Mouse (Mus musculus) hindbrain, postnatal 0 days (tissue): ENCODE results near the gene Gm33543. TPM values are rescaled to one million over a fixed set of nuclear protein-coding genes. Genes with fewer than 3 reads are reported as not detected.

Experiments
- ATAC-seq: fragments of 200-750 bp; cut with Nextera tagmentation; 2 replicates; pipeline ENCODE4 v1.8.0; 2017; ENCODE audit warnings: mild to moderate bottlenecking, moderate TSS enrichment, moderate library complexity
- DNase-seq: peaks from one replicate; pipeline ENCODE4 v3.0.0-alpha.2; 2015; ENCODE audit warnings: low spot score
- H3K27ac ChIP-seq: fragments of 300-500 bp; sonication (generic); 2 replicates; pipeline ENCODE4 v1.5.1; 2014; ENCODE audit warnings: mild to moderate bottlenecking
- H3K27me3 ChIP-seq: fragments of 300-500 bp; sonication (generic); 2 replicates; pipeline ENCODE4 v1.6.1; 2014; ENCODE audit warnings: low read length, mixed read lengths; ENCODE audit not compliant: insufficient read depth
- H3K36me3 ChIP-seq: fragments of 300-500 bp; sonication (generic); 2 replicates; pipeline ENCODE4 v1.6.1; 2014; ENCODE audit warnings: low read length, mixed read lengths; ENCODE audit not compliant: insufficient read depth
- H3K4me1 ChIP-seq: fragments of 300-500 bp; sonication (generic); 2 replicates; pipeline ENCODE4 v1.6.1; 2014; ENCODE audit warnings: antibody characterized with exemption, low read length, mixed read lengths; ENCODE audit not compliant: insufficient read depth
- H3K4me2 ChIP-seq: fragments of 300-500 bp; sonication (generic); 2 replicates; pipeline ENCODE4 v1.6.1; 2014; ENCODE audit warnings: low read depth, mild to moderate bottlenecking, low read length, moderate library complexity, mixed read lengths
- H3K4me3 ChIP-seq: fragments of 300-500 bp; sonication (generic); 2 replicates; pipeline ENCODE4 v1.5.1; 2014; ENCODE audit warnings: low read length
- H3K9ac ChIP-seq: fragments of 300-500 bp; sonication (generic); replicated peaks from 2 replicates; pipeline ENCODE4 v1.6.1; 2014; ENCODE audit warnings: mild to moderate bottlenecking, low read length, moderate library complexity, mixed read lengths
- H3K9me3 ChIP-seq: fragments of 300-500 bp; sonication (generic); 2 replicates; pipeline ENCODE4 v1.6.1; 2016; ENCODE audit warnings: low read length, mixed read lengths
- CTCF ChIP-seq: IDR thresholded peaks from 2 replicates; pipeline ENCODE4 v1.5.1; 2016; ENCODE audit warnings: antibody characterized with exemption, control low read depth, low read depth
- WGBS: fragments of 180-500 bp; shearing (Covaris S2); extraction: QIAGEN DNeasy Blood & Tissue Kit; methylation state at CpG from one replicate; pipeline ENCODE4 v1.1.7; 2014; 5-methylcytosine and 5-hydroxymethylcytosine counted together
- polyA plus RNA-seq: library from polyadenylated mRNA; unstranded; fragments of >200 nt; fragmentation: Nextera tagmentation; extraction: Ambion mirVana; gene quantifications from 2 replicates; pipeline ENCODE4 v1.2.1, GENCODE M21; 2015
- total RNA-seq: library from RNA; depleted of rRNA; stranded (reverse); fragments of >200 nt; gene quantifications from 2 replicates; pipeline ENCODE4 v1.2.3, GENCODE M21; 2014

Gene Gm33543
- total and polyA plus RNA-seq, 2 experiments from 2014 or later = 0.13 TPM; not detected in 1

DNA sequence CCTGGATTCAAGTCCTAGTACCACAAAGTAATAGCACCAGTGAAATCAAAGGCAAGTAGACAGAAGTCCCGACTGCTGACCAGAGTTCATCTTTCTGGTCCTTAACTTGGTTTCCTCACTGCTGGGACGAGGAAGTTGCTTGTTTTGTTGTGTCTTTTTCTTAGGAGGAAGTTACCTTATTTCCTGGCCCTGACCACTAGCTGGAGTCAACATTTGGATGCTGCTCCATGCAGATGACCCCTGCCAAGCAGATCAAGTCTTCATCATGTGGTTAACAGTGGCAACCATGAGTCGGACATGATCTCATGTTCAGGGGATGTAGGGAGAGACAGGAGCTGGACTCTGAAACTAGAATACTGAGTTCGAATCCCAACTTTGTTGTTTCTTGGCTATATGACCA is 47.2 kb downstream of the Gm33543 start:
- H3K27ac ChIP-seq = no peak overlapping the region
- 95% methylated on average over 4 of the region's 4 CpGs for WGBS

DNA sequence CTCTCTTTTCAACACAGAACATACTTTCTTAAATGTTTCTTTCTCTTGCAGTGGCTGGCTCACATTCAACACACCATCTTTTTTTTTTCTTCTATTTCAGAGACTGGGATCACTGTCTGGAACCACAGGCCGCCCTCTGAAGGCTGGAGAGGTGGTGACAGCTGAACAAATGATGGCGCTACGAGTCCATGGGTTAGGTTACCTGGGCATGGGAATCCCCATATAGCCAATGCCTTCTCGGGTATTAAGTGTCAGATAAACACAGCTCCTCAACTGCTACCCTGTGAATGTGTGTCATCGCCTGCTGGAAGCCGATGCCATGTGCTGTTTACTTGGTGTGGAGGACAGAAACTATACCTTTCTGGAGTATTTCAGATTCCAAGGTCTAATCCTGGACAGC is 48.0 kb downstream of the Gm33543 start:
- H3K4me3 ChIP-seq = no peak overlapping the region
- WGBS = 89% methylated on average over 6 of the region's 6 CpGs
- H3K9me3 ChIP-seq = no peaks in the 10 kb centered on the region
- no peak for TF ChIP-seq CTCF
- no peak overlapping the region for H3K27ac ChIP-seq
- H3K36me3 ChIP-seq = no peaks in the 10 kb centered on the region
- H3K4me2 ChIP-seq = no peak overlapping the region
- H3K27me3 ChIP-seq = no peaks in the 10 kb centered on the region
- H3K9ac ChIP-seq = no peak overlapping the region
- DNase-seq (no peak), ATAC-seq (no peak)
- H3K4me1 ChIP-seq = no peaks in the 10 kb centered on the region

More for the DNA sequence above, 47.2 kb downstream of the Gm33543 start:
- Histone ChIP-seq H3K9ac (no peak overlapping the region), H3K27me3 (no peaks in the 10 kb centered on the region), H3K9me3 (no peaks in the 10 kb centered on the region), H3K4me1 (no peaks in the 10 kb centered on the region), H3K4me2 (no peak overlapping the region), H3K4me3 (no peak overlapping the region), H3K36me3 (no peaks in the 10 kb centered on the region)
- no peak for DNase-seq
- ATAC-seq = no peak
- TF ChIP-seq CTCF = no peak

DNA sequence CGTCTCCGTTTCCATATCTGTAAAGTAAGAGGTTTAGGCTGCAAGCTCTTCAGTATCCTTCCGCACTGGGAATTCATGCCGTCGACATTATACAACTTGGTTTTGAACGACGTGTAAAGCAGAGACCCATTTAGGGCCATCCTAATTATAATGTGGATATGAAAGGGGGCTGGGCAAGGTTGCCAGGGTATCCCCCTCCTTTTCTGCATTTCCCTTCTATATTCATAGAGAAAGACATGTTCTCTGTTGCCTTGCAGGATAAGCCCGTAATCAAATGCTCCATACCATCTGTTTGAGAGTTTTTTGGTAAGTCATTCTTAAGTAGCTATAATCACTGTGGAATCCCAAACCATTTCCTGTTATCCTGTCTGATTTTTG is 51.3 kb downstream of the Gm33543 start:
- WGBS = 67% methylated on average over 8 of the region's 8 CpGs
- no peaks in the 10 kb centered on the region for H3K9me3 ChIP-seq
- no peak overlapping the region for H3K9ac ChIP-seq
- ATAC-seq (no peak), DNase-seq (peak; percentile 12)
- no peak overlapping the region for H3K27ac ChIP-seq
- no peak overlapping the region for H3K4me3 ChIP-seq
- no peak for TF ChIP-seq CTCF
- H3K4me2 ChIP-seq = no peak overlapping the region
- H3K4me1 ChIP-seq = no peaks in the 10 kb centered on the region
- H3K27me3 ChIP-seq = no peaks in the 10 kb centered on the region
- H3K36me3 ChIP-seq = no peaks in the 10 kb centered on the region

DNA sequence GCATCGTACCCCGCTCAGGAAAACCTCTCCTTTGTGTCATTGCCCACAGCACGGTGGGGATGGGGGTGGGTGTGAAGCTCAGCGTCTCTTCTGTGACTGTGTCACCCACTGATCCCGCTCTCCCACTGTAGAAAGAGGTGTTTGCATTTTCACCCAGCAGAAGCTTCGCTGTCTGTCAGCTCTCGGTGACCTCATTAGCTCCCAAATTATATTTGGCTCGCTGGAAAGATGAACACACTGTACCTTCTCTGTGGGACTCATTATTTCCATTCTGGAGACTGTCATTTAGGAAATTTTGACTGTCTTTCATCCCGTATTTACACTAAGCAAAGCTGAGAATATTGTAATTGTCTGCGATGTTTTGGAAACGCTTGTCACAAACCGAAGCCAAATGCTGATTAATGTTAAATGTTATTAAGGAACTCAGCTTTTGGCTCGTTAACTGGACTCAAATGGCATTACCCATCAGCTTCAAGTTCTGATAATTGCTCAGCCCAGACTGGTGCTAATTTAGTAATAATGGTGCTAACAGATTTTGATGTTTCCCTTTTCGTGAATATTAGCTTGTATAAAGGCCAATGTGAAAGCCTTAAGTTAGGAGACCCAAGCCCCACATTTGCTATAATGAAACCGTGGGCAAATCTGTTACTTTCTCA is 51.8 kb downstream of the Gm33543 start:
- Histone ChIP-seq H3K27me3 (no peaks in the 10 kb centered on the region), H3K4me3 (no peak overlapping the region), H3K4me1 (no peaks in the 10 kb centered on the region), H3K9ac (no peak overlapping the region), H3K9me3 (no peaks in the 10 kb centered on the region), H3K27ac (no peak overlapping the region; the same call in 1 of the 2 replicates), H3K4me2 (no peak overlapping the region), H3K36me3 (no peaks in the 10 kb centered on the region)
- no peak for TF ChIP-seq CTCF
- 47% methylated on average over 15 of the region's 15 CpGs for WGBS
- ATAC-seq = peak; percentile 56
- peak; percentile 43 for DNase-seq

DNA sequence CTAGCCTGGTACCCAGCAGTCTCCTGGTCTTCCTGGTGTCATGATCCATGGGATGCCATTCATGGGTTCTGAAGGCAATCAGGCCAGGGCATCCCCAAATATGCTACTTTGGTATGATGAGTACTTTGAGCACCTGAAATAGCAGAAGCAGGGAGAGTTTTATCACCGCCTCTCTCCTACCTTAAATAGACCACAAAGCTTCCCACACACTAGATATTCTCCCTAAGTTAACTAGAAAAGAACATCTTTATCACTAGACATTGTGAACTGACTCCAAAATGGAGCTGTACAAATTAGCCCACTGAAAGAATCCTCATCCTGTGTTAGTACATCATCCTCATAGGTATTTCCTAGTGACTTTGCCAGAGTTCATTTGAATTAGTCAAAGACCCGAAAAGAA is 55.6 kb downstream of the Gm33543 start:
- H3K9ac ChIP-seq = no peak overlapping the region
- no peaks in the 10 kb centered on the region for H3K27me3 ChIP-seq
- no peaks in the 10 kb centered on the region for H3K4me1 ChIP-seq
- no peak overlapping the region for H3K4me2 ChIP-seq
- ATAC-seq (no peak), DNase-seq (no peak)
- H3K9me3 ChIP-seq = no peaks in the 10 kb centered on the region
- no peak overlapping the region for H3K4me3 ChIP-seq
- no peaks in the 10 kb centered on the region for H3K36me3 ChIP-seq
- H3K27ac ChIP-seq = no peak overlapping the region
- TF ChIP-seq CTCF = no peak
- 94% methylated on average over 2 of the region's 2 CpGs for WGBS

DNA sequence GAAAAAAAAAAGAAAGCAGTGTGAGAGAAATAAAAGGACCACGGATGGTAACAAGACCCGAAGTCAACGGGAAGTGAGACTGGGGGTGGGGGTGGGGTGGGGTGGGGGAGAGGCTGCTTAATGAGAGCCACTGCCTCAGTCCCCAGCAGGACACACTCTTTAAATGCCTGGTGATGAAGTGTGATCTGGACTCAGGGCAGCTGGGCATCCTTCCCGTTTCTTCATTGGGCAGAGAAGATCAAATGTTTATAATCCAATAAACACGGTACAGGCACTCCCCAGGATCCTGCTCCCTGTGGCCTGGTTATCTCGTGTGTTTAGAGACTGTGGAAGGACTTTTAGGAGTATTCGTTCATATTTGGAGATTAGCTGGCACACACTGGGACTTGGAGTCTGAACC is 57.9 kb downstream of the Gm33543 start:
- TF ChIP-seq CTCF = no peak

DNA sequence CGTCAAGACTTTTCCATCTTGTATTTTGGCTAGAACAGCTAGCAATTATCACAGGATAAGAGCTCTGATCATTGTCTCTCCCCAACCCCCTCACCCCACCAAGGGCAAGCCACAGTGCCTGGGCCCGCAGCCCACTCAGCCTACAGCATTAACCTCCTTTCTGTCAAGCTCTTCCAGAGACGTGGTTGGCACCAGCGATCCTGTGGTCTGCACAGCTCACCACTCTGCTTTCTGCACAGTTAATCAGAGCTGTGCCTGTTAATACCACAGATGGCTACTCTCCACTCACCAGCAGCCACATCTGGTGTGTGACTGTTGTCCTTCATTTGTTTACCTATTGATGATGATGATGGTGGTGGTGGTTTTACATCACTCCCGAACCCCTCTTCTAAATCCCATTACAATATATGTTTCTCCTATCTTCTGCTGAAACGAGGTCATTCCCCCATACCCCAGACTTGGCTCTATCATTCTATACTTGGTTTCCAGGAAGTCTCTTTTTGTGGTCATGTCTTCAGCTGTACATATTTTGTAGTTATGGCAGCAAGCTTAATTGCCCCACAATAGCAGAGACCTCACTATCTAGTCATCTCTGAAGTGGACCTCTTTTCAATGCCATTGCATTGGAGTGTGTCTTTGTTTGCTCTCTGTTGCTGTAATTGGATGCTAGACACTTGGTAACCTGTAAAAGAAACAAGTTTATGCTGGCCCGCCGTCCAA is 61.7 kb downstream of the Gm33543 start:
- Histone ChIP-seq H3K4me3 (no peak overlapping the region), H3K9me3 (no peaks in the 10 kb centered on the region), H3K27me3 (no peaks in the 10 kb centered on the region), H3K36me3 (no peaks in the 10 kb centered on the region), H3K4me1 (no peaks in the 10 kb centered on the region), H3K9ac (no peak overlapping the region), H3K27ac (no peak overlapping the region), H3K4me2 (no peak overlapping the region)
- no peak for TF ChIP-seq CTCF
- ATAC-seq (no peak), DNase-seq (no peak)
- 73% methylated on average over 8 of the region's 8 CpGs for whole genome bisulfite sequencing

More for the DNA sequence above, 57.9 kb downstream of the Gm33543 start:
- Histone ChIP-seq H3K27ac (no peak overlapping the region), H3K4me1 (no peaks in the 10 kb centered on the region), H3K36me3 (no peaks in the 10 kb centered on the region), H3K4me2 (no peak overlapping the region), H3K27me3 (no peaks in the 10 kb centered on the region), H3K4me3 (no peak overlapping the region), H3K9ac (no peak overlapping the region), H3K9me3 (no peaks in the 10 kb centered on the region)
- DNase-seq (no peak), ATAC-seq (no peak)
- whole genome bisulfite sequencing = 56% methylated on average over 7 of the region's 7 CpGs
